Mouse (Mus musculus): ENCODE measurements around the gene Gstm7.
"Not testable (repeated sequence)": the region's sequence is repeated elsewhere in the genome, so short reads cannot be mapped to it uniquely, and the experiment has no call there.

Gstm7 gene

GRCm38 (mm10) chr3:107931670-107932069, at the start of gene Gstm7:
Gene Gstm7, minus strand, starts transcription at chr3:107931817.
- DNase-seq (ENCODE audit: low spot score in 2 of 2): peak; percentile 50 to 89

GRCm38 (mm10) chr3:107981261-107981660, 49.6 kb upstream of the Gstm7 start:
- no peak for DNase-seq (ENCODE audit: low spot score in 2 of 2)

GRCm38 (mm10) chr3:107977691-107978090, 46.1 kb upstream of the Gstm7 start:
- no peak for DNase-seq (ENCODE audit: low spot score in 2 of 2)

- no peak for DNase-seq (ENCODE audit: low spot score in 2 of 2)
Observed at GRCm38 (mm10) chr3:107974237-107974636, 42.6 kb upstream of the Gstm7 start.

- DNase-seq (ENCODE audit: low spot score in 2 of 2): no peak
Observed at GRCm38 (mm10) chr3:107972070-107972469, 40.5 kb upstream of the Gstm7 start.

GRCm38 (mm10) chr3:107971101-107971500, 39.5 kb upstream of the Gstm7 start:
- DNase-seq (ENCODE audit: low spot score in 2 of 2): not testable (repeated sequence)

- DNase-seq (ENCODE audit: low spot score in 2 of 2): no peak
Observed at GRCm38 (mm10) chr3:107968724-107969395, 37.2 kb upstream of the Gstm7 start, which contains the start of gene Gstm3. Gene Gstm3, minus strand, starts transcription at chr3:107969283.

DNA sequence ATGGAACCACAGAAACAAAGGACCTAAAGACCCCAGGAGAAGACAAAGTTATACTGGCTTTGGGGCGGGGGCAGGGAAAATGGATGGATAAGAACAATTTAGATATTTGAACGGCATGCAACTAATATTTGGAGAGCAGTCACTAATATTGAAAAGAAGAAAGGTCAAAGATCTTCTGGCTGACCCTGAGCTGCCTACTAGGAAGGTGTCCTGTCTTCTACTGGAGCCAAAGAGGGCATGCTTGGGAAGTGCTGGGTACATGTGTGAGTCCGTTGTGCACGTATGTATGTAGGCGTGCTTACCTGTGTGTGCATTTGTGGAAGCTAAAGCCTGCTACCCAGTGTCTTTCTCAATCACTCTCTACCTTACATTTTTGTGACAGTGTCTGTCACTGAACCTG, 35.0 kb upstream of the Gstm7 start:
- no peak for DNase-seq (ENCODE audit: low spot score in 2 of 2)

DNA sequence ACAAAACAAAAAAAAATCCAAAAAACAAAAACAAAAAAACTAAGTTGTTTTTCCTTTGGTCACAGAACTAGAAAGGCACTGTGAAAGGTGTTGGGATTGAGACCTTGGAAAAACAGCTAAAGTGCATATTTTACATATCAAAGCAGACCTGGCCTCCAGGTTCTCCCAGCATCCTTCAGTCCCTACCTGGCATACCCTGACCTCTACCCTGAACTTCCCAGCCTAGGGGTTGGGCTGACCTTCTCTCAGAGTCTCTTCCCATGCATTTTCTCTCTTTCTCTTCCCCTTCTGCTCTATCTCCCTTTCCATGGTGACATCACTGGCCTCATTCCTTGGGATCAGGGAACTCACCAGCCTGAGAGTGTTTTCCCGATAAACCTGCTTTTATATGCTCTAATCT, 34.0 kb upstream of the Gstm7 start:
- DNase-seq (ENCODE audit: low spot score in 2 of 2): no peak

- DNase-seq (ENCODE audit: low spot score in 2 of 2): no peak
Observed at GRCm38 (mm10) chr3:107964656-107965308, 33.2 kb upstream of the Gstm7 start.

- DNase-seq (ENCODE audit: low spot score in 2 of 2): no peak
Observed at GRCm38 (mm10) chr3:107964026-107964425, 32.4 kb upstream of the Gstm7 start.

- DNase-seq (ENCODE audit: low spot score in 2 of 2): not testable (repeated sequence)
Observed at GRCm38 (mm10) chr3:107955260-107955659, 23.6 kb upstream of the Gstm7 start.

DNA sequence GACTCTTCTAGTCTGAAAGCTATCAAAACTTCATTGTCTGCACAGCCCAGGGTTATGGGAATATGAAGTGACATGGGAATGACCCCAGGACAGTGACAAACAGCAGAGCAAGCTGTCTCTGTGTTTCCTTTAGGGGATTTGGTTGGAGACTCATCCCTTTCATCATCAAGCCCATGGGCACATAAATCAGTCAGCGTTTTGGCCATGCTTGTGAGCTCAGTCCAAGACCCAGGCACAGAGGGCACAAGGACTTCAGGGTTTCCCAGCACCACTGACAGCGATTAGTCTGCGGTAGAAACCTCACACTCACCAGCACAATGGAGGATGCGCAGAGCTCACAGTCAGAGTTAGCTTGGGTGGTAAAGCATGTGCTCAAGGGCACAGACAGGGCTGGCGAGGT, 22.3 kb upstream of the Gstm7 start:
- no peak for DNase-seq (ENCODE audit: low spot score in 2 of 2)

DNA sequence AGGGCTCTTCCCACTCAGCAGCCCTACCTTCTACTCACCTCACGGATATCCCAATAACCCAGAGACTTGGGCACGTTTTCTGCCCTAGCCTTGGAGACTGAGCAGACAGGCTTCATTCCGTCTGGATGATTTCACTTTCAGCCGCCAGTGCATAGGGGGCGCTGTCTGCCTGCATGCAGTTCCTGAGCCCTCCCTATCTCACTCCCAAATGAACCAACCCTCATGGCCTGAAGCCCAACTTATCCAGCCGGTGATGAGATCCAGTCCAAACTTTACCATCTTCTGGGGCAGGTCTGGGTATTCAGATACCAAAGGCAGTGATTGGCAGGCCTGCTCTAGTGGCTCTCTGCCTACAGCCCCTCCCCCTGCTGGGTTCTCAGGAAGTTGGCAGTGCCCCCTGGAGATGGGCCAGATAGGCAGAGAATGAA, 21.7 kb upstream of the Gstm7 start:
- peak; percentile 13 to 57 for DNase-seq (ENCODE audit: low spot score in 2 of 2)

DNA sequence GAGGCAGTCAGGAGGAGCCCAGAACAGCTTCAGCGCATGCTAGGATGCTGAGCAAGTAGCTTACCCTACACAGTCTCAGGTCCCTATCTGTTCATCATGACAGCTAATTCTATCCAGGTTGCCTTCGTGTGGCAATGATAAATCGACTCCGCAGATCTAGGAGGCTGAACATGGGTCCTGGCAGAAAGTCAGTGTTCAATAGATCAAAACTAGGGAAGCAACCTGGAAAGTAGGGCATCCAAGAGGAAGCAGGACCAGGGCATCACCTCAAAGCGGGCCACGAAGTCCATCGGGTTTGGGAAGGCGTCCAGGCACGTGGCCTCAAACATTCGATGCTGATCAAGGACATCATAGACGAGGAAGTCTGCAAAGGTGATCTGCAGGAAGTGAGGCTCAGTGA, 18.9 kb upstream of the Gstm7 start:
- DNase-seq (ENCODE audit: low spot score in 2 of 2): no peak

GRCm38 (mm10) chr3:107949461-107949860, 17.8 kb upstream of the Gstm7 start:
- DNase-seq (ENCODE audit: low spot score in 2 of 2): not testable (repeated sequence)

GRCm38 (mm10) chr3:107945729-107946128, 14.1 kb upstream of the Gstm7 start:
- no peak for DNase-seq (ENCODE audit: low spot score in 2 of 2)

DNA sequence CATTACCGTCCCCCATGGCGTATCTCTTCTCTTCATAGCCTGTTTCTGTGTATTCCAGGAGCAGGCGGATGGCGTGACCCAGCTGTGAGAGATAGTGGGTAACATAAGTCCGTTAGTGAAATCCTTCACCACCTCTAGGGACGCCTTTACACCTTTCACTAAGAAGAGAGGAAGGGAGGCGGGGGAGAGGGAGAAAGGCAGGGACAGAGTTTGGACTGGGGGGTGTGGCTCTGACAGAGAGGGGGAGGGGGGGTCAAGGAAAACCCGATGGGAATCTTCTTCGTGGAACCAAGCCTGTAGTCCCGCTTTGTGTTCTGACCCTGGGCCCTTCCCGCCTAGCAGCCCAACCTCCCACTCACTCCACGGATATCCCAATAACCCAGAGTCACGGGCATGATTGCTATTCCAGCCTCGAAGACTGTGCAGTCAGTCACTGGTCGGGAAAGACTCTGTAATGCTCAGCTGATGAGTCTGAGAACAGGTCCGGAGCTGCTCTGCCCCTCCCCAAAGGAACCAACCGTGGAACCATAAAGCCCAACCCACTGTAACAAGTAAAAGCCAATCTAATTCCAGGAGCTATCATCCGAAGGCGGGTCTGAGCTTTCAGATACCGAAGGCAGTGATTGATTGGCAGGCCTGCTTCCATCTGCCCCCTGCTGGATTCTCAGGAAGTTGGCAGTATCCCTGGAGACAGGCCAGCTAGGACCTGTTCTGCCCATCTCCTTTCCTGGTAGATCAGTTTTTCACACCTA, 11.8 kb upstream of the Gstm7 start, which contains the start of gene Gstm6:
Gene Gstm6, minus strand, starts transcription at position 511 of the 752 bp plus-strand sequence.
- DNase-seq (ENCODE audit: low spot score in 2 of 2): no peak

- no peak for DNase-seq (ENCODE audit: low spot score in 2 of 2)
Observed at GRCm38 (mm10) chr3:107941261-107941660, 9.6 kb upstream of the Gstm7 start.

DNA sequence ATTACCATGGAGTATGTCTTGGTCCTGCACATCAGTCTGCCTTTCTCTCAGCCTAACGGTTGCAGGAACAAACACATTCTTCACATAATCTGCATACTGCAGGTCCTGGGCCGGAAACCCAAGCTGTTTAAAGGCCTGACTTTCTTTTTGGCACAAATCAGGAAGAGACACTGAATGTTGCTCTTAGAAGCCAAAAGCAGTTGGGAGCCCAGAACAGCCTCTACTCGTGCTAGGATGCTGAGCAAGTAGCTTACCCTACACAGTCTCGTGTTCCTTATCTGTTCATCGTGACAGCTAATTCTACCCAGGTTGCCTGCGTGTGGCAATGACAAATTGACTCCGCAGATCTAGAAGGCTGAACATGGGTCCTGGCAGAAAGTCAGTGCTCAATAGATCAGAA, 8.9 kb upstream of the Gstm7 start:
- DNase-seq (ENCODE audit: low spot score in 2 of 2): no peak

- DNase-seq (ENCODE audit: low spot score in 2 of 2): no peak
Observed at GRCm38 (mm10) chr3:107939830-107940229, 8.2 kb upstream of the Gstm7 start.

DNA sequence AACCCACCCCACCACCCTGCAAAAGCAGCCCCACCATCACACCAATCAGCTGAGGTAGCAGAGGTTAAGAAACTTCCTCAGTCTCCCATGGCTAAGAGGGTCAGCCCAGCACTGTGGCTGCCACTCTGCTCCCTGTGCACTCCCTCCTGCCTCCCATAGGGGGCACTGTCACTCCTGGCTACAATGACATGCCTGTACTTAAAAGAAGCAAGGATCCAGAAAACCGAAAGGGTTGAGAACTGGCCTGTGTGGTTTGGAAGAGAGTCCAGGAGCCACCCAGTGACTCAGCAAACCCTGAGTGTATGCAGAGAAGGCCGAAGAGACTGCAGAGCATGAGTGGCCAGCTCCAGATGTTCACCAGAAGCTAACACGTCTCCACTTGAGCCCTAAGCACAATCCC, 7.8 kb upstream of the Gstm7 start:
- DNase-seq (ENCODE audit: low spot score in 2 of 2): peak; percentile 16 to 58

DNA sequence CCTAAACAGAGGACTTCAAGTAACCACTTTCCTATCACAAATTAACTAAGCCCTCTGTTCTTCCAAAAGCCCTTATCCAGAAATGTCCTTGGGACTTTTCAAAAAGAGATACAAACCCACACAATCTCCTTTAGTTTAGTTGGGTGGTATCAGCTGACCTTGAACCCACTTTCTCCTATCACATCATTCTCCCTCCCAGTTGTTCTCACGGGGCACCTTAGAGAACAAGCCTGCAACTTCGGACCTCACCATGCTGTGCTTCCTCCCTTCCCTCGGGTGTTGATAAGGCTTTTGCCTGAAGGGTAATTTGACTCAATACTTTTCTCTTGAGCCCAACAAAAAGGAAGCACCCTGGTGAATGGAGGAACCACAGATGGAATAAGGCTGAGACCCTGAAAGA, 4.3 kb upstream of the Gstm7 start:
- no peak for DNase-seq (ENCODE audit: low spot score in 2 of 2)
